Mouse (Mus musculus) cerebellum, postnatal 10 days (tissue): ENCODE measurements around the gene Slc30a9.
A peak's percentile ranks its signal among the peaks of the same experiment; 100 is the strongest.

Experiments
- DNase-seq, 2 experiments: peaks; one replicate each; pipeline ENCODE4 v3.0.0; 2021; ENCODE audit warnings: mixed read lengths in 2 of 2

Slc30a9 gene

GRCm38 (mm10) chr5:67321656-67322268, 15.0 kb downstream of the Slc30a9 start:
- peak in 1 of 2 experiments; percentile 8 for DNase-seq

GRCm38 (mm10) chr5:67324032-67324431, 17.3 kb downstream of the Slc30a9 start:
- DNase-seq = no peak

GRCm38 (mm10) chr5:67340811-67341210, 34.1 kb downstream of the Slc30a9 start:
- DNase-seq = no peak

GRCm38 (mm10) chr5:67347060-67347459, 40.3 kb downstream of the Slc30a9 start:
- DNase-seq = no peak

- no peak for DNase-seq
Measured at GRCm38 (mm10) chr5:67348949-67349348, 42.2 kb downstream of the Slc30a9 start.

GRCm38 (mm10) chr5:67362316-67362715, 55.6 kb downstream of the Slc30a9 start:
- DNase-seq = no peak

- no peak for DNase-seq
Measured at GRCm38 (mm10) chr5:67362931-67363330, 56.2 kb downstream of the Slc30a9 start.

GRCm38 (mm10) chr5:67377044-67377621, 70.4 kb downstream of the Slc30a9 start:
- no peak for DNase-seq

GRCm38 (mm10) chr5:67381690-67382089, 74.9 kb downstream of the Slc30a9 start:
- no peak for DNase-seq

GRCm38 (mm10) chr5:67382556-67382955, 75.8 kb downstream of the Slc30a9 start:
- no peak for DNase-seq

- no peak for DNase-seq
Measured at GRCm38 (mm10) chr5:67393951-67394350, 87.2 kb downstream of the Slc30a9 start.

- DNase-seq = no peak
Measured at GRCm38 (mm10) chr5:67395211-67395851, 88.6 kb downstream of the Slc30a9 start.

- DNase-seq = no peak
Measured at GRCm38 (mm10) chr5:67397186-67397585, 90.4 kb downstream of the Slc30a9 start.

- DNase-seq = no peak
Measured at GRCm38 (mm10) chr5:67399876-67400607, 93.3 kb downstream of the Slc30a9 start.

GRCm38 (mm10) chr5:67400608-67401480, 94.1 kb downstream of the Slc30a9 start:
- no peak for DNase-seq

GRCm38 (mm10) chr5:67401612-67402011, 94.9 kb downstream of the Slc30a9 start:
- no peak for DNase-seq

GRCm38 (mm10) chr5:67404380-67404779, 97.6 kb downstream of the Slc30a9 start:
- no peak for DNase-seq

GRCm38 (mm10) chr5:67404919-67405318, 98.2 kb downstream of the Slc30a9 start:
- DNase-seq = no peak
